Comparison of ENCODE assay signal across 13 mouse cellular contexts in the genomic region with DNA sequence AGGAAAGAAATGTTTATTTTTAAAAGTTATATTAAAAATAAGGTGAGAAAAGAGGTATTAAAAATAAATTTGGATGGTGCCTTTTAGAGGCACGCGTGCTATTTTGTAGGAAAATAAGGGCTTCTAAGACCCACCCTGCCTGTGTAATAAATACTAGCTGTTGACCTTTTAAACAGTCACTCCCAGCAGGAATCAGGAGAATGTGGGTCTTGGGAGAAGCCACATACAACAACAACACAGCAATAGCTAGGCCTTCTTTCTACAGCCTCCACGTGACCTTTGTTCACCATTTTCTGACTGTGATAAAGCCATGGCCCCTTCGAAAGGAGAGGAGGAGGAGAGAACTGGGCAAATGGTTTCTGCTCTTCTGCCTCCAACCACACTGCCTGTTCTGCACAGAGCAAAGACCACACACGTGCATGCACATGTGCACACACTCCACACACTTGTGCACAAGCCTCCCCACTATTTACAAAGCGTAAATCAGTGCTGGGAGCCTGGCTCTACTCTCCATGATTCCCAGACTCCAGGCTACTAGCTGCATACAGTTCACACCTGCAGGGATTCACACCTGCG. TPM values are rescaled to one million over a fixed set of nuclear protein-coding genes. Genes with fewer than 3 reads are reported as not detected.
"Had no signal": no experiment of that assay in that cellular context is flagged by ENCODE, and none has a peak within 500 bp of the region (broad histone marks: within the 10 kb centered on the region; RNA-seq: fewer than 3 reads in every experiment).

No protein-coding gene starts in this region.

- H3K27me3 ChIP-seq: limb, embryonic 15.5 days; midbrain, embryonic 12.5 days; neural tube, embryonic 13.5 days had no signal

- DNase-seq: kidney, postnatal 10 days; right cerebral cortex, adult 18-20 months; right cerebral cortex, postnatal 25 days; thymus, postnatal 14 days had no signal

- H3K4me2 ChIP-seq: limb, embryonic 15.5 days; midbrain, embryonic 12.5 days; neural tube, embryonic 13.5 days had no signal

- H3K9me3 ChIP-seq: limb, embryonic 15.5 days; midbrain, embryonic 12.5 days; neural tube, embryonic 13.5 days had no signal

- H3K9ac ChIP-seq: limb, embryonic 15.5 days; liver, embryonic 14.5 days; midbrain, embryonic 12.5 days; neural tube, embryonic 13.5 days had no signal

- ATAC-seq: hindbrain, embryonic 16.5 days; inflammation-experienced regulatory T-cells, adult 6 months; midbrain, embryonic 16.5 days had no signal

- H3K27ac ChIP-seq: left cerebral cortex, adult 2 months; limb, embryonic 15.5 days; liver, embryonic 14.5 days; midbrain, embryonic 12.5 days; neural tube, embryonic 13.5 days had no signal

- H3K36me3 ChIP-seq: limb, embryonic 15.5 days; midbrain, embryonic 12.5 days; neural tube, embryonic 13.5 days had no signal

- H3K4me3 ChIP-seq: left cerebral cortex, adult 2 months; limb, embryonic 15.5 days; midbrain, embryonic 12.5 days; neural tube, embryonic 13.5 days had no signal

RNA-seq across cellular contexts. Expression of gene Proser2, which starts 57.2 kb away (rescaled TPM):
- total RNA-seq: megakaryocyte-erythroid progenitor cell, adult 5-6 weeks had no signal
